Mouse (Mus musculus) hematopoietic stem cell, adult 5-6 weeks (primary cell): ENCODE measurements around the gene Tdp1. TPM values are rescaled to one million over a fixed set of nuclear protein-coding genes. Genes with fewer than 3 reads are reported as not detected.
"Not testable (repeated sequence)": the region's sequence is repeated elsewhere in the genome, so short reads cannot be mapped to it uniquely, and the experiment has no call there.

Experiments used
- ATAC-seq, 2 experiments: fragments of 125-278 bp in 1 of 2; replicated peaks in 1 of 2; 2 replicates each; pipeline ENCODE4 v1.8.0; 2016 to 2017; ENCODE audit warnings: inconsistent platforms in 2 of 2, mild to moderate bottlenecking in 2 of 2, moderate number of reproducible peaks in 2 of 2, low read depth in 1 of 2, moderate TSS enrichment in 1 of 2; ENCODE audit not compliant: low FRiP score in 2 of 2, poor library complexity in 2 of 2, severe bottlenecking in 2 of 2, insufficient read depth in 1 of 2, low TSS enrichment in 1 of 2
- total RNA-seq: library from RNA; stranded (forward); fragments of 172-1452, 232-1000 nt; gene quantifications from 2 replicates; pipeline ENCODE4 v1.2.3, GENCODE M21; 2017

Tdp1 gene
- total RNA-seq, 1 experiment from 2014 or later = 9.1 TPM

- peak; percentile 37 to 44 for ATAC-seq
Observed at GRCm38 (mm10) chr12:99966881-99967363, 82.6 kb downstream of the Tdp1 start.

DNA sequence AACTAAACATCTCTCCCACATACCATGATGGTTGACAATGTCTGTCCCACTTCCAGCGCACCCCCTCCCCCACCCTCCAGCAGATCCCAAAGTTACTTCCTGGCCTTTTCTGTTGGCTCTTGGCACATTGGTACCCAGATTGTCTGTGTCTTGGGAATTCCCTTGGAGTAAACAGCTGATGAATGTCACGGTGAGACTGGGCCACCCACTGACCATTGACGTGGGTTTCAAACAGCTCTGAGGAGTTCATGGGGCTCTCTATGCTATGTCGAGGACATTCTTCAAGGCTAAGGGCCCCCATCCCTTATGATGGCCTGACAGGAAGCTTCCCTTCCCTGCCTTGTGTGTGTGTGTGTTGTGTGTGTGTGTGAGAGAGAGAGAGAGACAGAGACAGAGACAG, 85.6 kb downstream of the Tdp1 start:
- ATAC-seq = no peak

- not testable (repeated sequence) for ATAC-seq
Observed at GRCm38 (mm10) chr12:99971205-99971894, 87.0 kb downstream of the Tdp1 start.

DNA sequence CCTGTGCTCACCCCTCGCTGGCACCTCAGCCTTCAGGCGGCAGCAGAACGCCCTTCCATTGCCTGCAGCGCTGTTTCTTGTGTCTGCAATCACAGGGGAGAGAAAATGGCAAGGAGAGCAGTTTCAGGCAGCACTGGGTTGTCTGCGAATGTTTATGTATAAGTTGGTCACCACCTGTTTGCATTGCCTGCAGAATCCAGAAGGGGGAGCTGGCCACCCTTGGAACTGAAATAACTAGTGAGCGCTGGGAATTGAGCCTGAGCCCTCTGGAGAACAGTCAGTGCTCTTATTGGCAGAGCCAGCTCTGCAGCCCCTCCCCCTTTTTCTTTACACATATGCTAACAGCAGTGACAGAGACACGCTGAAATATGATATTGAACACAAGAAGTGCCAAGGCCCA, 88.5 kb downstream of the Tdp1 start:
- no peak for ATAC-seq

DNA sequence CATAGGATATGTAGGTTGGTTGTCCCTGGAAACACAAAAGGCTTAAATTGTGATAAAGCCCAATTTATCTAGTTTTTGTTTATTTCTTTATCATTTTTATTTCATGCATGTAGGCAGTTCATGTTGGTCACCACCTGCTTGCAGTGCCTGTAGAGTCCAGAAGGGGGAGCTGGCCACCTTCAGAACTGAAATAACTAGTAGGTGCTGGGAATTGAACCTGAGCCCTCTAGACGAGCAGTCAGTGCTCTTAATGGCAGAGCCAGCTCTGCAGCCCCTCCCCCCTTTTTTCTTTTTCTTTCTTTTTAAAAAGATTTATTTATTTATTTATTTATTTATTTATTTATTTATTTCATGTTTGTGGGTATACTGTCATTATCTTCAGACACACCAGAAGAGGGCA, 89.3 kb downstream of the Tdp1 start:
- ATAC-seq = no peak

GRCm38 (mm10) chr12:99979541-99979940, 95.2 kb downstream of the Tdp1 start:
- no peak for ATAC-seq

- ATAC-seq = no peak
Observed at GRCm38 (mm10) chr12:99986797-99987196, 102.5 kb downstream of the Tdp1 start.

GRCm38 (mm10) chr12:99988144-99988543, 103.8 kb downstream of the Tdp1 start:
- ATAC-seq = no peak

GRCm38 (mm10) chr12:99992362-99992862, 108.1 kb downstream of the Tdp1 start:
- no peak for ATAC-seq

GRCm38 (mm10) chr12:99993146-99993890, 109.0 kb downstream of the Tdp1 start:
- ATAC-seq = no peak

GRCm38 (mm10) chr12:99995951-99996350, 111.6 kb downstream of the Tdp1 start:
- no peak for ATAC-seq

- no peak for ATAC-seq
Observed at GRCm38 (mm10) chr12:99999726-100000125, 115.4 kb downstream of the Tdp1 start.

GRCm38 (mm10) chr12:100000381-100000780, 116.1 kb downstream of the Tdp1 start:
- ATAC-seq = no peak

DNA sequence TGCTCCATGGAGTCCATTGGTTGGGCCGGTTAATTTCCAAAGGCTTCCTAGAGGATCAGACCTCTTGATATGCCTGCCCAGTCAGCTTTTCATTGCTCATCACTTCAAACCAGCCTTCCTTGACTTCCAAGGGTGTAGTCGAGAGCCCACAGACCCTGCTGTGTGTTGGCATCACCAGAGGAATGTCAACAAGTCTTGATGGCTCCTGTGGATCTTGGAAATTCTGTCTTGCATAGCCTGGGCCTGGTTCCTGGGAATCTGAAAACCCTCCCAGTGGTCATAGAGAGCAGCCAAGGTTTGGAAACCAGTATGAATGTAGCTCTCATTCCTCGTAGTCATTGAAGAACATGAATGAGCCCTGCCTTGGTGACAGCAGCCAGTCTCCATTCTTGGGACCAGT, 116.9 kb downstream of the Tdp1 start:
- ATAC-seq = no peak

GRCm38 (mm10) chr12:100001910-100002309, 117.6 kb downstream of the Tdp1 start:
- no peak for ATAC-seq

DNA sequence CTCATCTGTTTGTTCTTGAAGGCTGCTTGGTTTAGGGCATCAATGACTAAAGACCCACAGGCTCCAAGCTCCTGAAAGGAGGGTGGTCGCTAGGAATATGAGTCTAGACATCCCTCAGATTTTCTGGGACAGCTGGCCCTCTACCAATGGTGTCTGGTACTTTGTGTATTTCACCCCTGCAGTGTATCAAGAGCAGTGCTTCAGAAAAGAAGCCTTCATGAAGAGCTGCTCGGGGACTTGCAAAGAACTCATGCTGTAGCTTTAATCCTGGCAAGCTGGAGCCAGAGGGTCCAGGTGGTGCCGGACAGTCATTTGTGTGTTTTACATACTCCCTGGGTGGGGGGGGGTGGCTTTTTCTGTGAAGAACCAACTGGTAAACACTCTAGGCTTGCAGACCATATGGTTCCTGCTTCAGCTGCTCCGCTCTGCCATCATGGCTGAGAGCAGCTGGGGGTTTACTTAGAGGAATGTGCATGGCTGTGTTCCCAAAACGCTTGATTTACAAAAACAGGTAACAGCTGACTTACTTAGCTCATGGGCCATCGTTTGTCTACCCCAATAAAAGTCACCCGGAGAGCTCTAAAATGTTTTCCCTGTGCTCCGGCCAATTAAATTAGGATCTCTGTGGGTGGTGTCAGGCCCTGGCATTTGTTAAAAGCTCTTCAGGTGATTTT, 118.7 kb downstream of the Tdp1 start:
- no peak for ATAC-seq
